Mouse (Mus musculus) ES-CJ7 (cell line): ENCODE measurements around the gene Fam76a.
A peak's percentile ranks its signal among the peaks of the same experiment; 100 is the strongest.

Experiments used
- DNase-seq: peaks from one replicate; pipeline ENCODE4 v3.0.0; 2011; ENCODE audit warnings: low read depth, low spot score

Fam76a gene

GRCm38 (mm10) chr4:132884844-132885374, 37.4 kb downstream of the Fam76a start:
- peak; percentile 55 for DNase-seq

- DNase-seq = peak; percentile 93
Measured at GRCm38 (mm10) chr4:132884064-132884843, 38.1 kb downstream of the Fam76a start, which contains the start of gene Stx12. Gene Stx12 (minus strand): TSS chr4:132884509.

- DNase-seq = no peak
Measured at GRCm38 (mm10) chr4:132883561-132884063, 38.7 kb downstream of the Fam76a start.

- DNase-seq = no peak
Measured at GRCm38 (mm10) chr4:132874363-132875097, 47.8 kb downstream of the Fam76a start.

GRCm38 (mm10) chr4:132873481-132874362, 48.6 kb downstream of the Fam76a start:
- DNase-seq = no peak

GRCm38 (mm10) chr4:132871116-132871515, 51.2 kb downstream of the Fam76a start:
- no peak for DNase-seq

GRCm38 (mm10) chr4:132864856-132865255, 57.5 kb downstream of the Fam76a start:
- no peak for DNase-seq

- DNase-seq = no peak
Measured at GRCm38 (mm10) chr4:132863012-132863411, 59.3 kb downstream of the Fam76a start.

GRCm38 (mm10) chr4:132860880-132861279, 61.5 kb downstream of the Fam76a start:
- no peak for DNase-seq
